Mouse (Mus musculus) megakaryocyte-erythroid progenitor cell, adult 5-6 weeks (primary cell): Measurements from ENCODE around the gene Mybph. TPM values are rescaled to one million over a fixed set of nuclear protein-coding genes. Genes with fewer than 3 reads are reported as not detected.

Experiments
- ATAC-seq: replicated peaks from 2 replicates; pipeline ENCODE4 v1.8.0; 2016; ENCODE audit warnings: mild to moderate bottlenecking, inconsistent platforms; ENCODE audit not compliant: severe bottlenecking, poor library complexity, low FRiP score, low TSS enrichment
- total RNA-seq, 2 experiments: library from RNA; stranded (forward) in 1 of 2; stranded (reverse) in 1 of 2; fragments of 200-1000, 215-1000 nt in 1 of 2; fragments of >200 nt in 1 of 2; fragmentation: Nextera tagmentation in 1 of 2; gene quantifications; 2 replicates each; pipeline ENCODE4 v1.2.3; 2014 to 2017

The Mybph gene
- total RNA-seq, 2 experiments from 2014 or later, result not detected

GRCm38 (mm10) chr1:134177976-134178375 lies 15.3 kb upstream of the Mybph start:
- ATAC-seq, result no peak

- ATAC-seq, result no peak
Measured at GRCm38 (mm10) chr1:134182025-134182424, 11.2 kb upstream of the Mybph start, which contains the start of gene Chil1. TSS of gene Chil1 (plus strand) at chr1:134182176.

- ATAC-seq, result no peak
Measured at GRCm38 (mm10) chr1:134184089-134184488, 9.2 kb upstream of the Mybph start.

- no peak for ATAC-seq
Measured at GRCm38 (mm10) chr1:134188217-134188616, 5.0 kb upstream of the Mybph start.

GRCm38 (mm10) chr1:134188989-134189729 lies 4.1 kb upstream of the Mybph start:
- peak; percentile 67 for ATAC-seq

- ATAC-seq, result no peak
Measured at GRCm38 (mm10) chr1:134191192-134191591, 2.1 kb upstream of the Mybph start.

GRCm38 (mm10) chr1:134192024-134192423 lies 1.2 kb upstream of the Mybph start:
- ATAC-seq, result no peak

- no peak for ATAC-seq
Measured at GRCm38 (mm10) chr1:134193674-134194197, 488 bp downstream of the Mybph start.

GRCm38 (mm10) chr1:134194298-134195022 lies 1.2 kb downstream of the Mybph start:
- no peak for ATAC-seq

- no peak for ATAC-seq
Measured at GRCm38 (mm10) chr1:134195117-134195516, 1.9 kb downstream of the Mybph start.

GRCm38 (mm10) chr1:134195571-134195970 lies 2.3 kb downstream of the Mybph start:
- ATAC-seq, result peak; percentile 56

- ATAC-seq, result no peak
Measured at GRCm38 (mm10) chr1:134195979-134196378, 2.7 kb downstream of the Mybph start.

- ATAC-seq, result peak; percentile 56; the same call in 1 of the 2 replicates
Measured at GRCm38 (mm10) chr1:134196386-134196785, 3.1 kb downstream of the Mybph start.

GRCm38 (mm10) chr1:134197325-134197982 lies 4.2 kb downstream of the Mybph start:
- ATAC-seq, result no peak

- no peak for ATAC-seq
Measured at GRCm38 (mm10) chr1:134198197-134198995, 5.1 kb downstream of the Mybph start.

GRCm38 (mm10) chr1:134200481-134200880 lies 7.2 kb downstream of the Mybph start:
- no peak for ATAC-seq

- ATAC-seq, result no peak
Measured at GRCm38 (mm10) chr1:134200998-134201686, 7.9 kb downstream of the Mybph start.

GRCm38 (mm10) chr1:134201751-134202420 lies 8.6 kb downstream of the Mybph start:
- peak; percentile 53; the same call in 1 of the 2 replicates for ATAC-seq
